Comparison of ENCODE assay signal across 9 mouse cellular contexts in the genomic region with DNA sequence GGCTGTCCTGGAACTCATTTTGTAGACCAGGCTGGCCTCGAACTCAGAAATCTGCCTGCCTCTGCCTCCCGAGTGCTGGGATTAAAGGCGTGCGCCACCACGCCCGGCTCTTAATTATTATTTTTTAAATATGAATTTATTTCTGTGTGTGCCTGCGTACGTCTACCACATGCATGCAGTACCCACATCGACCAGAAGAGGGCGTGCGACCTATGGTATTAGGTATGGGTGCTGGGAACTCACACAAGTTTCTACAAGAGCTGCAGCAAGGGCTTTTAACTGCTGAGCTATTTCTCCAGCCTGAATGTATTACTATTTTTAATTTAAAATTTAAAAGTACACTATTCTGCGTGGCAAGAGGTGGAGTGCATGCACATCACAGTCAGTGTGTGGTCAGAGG. TPM values are rescaled to one million over a fixed set of nuclear protein-coding genes. Genes with fewer than 3 reads are reported as not detected.
DNase-seq lines count a peak whose midpoint lies in the region; ATAC-seq and TF ChIP-seq lines count a peak whose summit lies in the region.
"Had no signal": no experiment of that assay in that cellular context is flagged by ENCODE, and none has a peak within 500 bp of the region (broad histone marks: within the 10 kb centered on the region; RNA-seq: fewer than 3 reads in every experiment).

No protein-coding gene starts in this region.

- peaks cover 5% of the 10 kb centered on the region; the same call in 1 of the 2 replicates for H3K27me3 ChIP-seq in intestine, postnatal 0 days (replicated peaks; ENCODE audit: control insufficient read depth, insufficient read depth, low read length)
- H3K27me3 ChIP-seq in intestine, embryonic 16.5 days (replicated peaks; ENCODE audit: control insufficient read depth, insufficient read depth, low read length), result 0 out of 2 replicates have a peak, but pooled peaks cover 3% of the 10 kb centered on the region
- 0 out of 2 replicates have a peak, but pooled peaks cover 3% of the 10 kb centered on the region for H3K27me3 ChIP-seq in E14TG2a.4 (ENCODE audit: insufficient read depth, low read length)
- H3K27me3 ChIP-seq in hindbrain, embryonic 13.5 days, result peaks cover 21% of the 10 kb centered on the region

- ATAC-seq in intestine, postnatal 0 days, result no peak
- ATAC-seq in intestine, embryonic 16.5 days, result no peak
- ATAC-seq in erythroblast, adult 5-6 weeks (replicated peaks; ENCODE audit: low FRiP score, poor library complexity, severe bottlenecking), result no peak
- no peak for ATAC-seq in hindbrain, embryonic 13.5 days (ENCODE audit: low FRiP score)

- H3K9ac ChIP-seq in intestine, postnatal 0 days (ENCODE audit: low read depth, low read length), result no peak overlapping the region
- H3K9ac ChIP-seq in intestine, embryonic 16.5 days (ENCODE audit: low read depth, low read length), result no peak overlapping the region
- H3K9ac ChIP-seq in hindbrain, embryonic 13.5 days, result no peak overlapping the region
- H3K9ac ChIP-seq: neural tube, embryonic 12.5 days had no signal

- no peak overlapping the region for H3K4me2 ChIP-seq in intestine, postnatal 0 days (replicated peaks; ENCODE audit: low read depth)
- no peak overlapping the region for H3K4me2 ChIP-seq in intestine, embryonic 16.5 days (ENCODE audit: low read depth, low read length)
- H3K4me2 ChIP-seq in hindbrain, embryonic 13.5 days, result no peak overlapping the region
- H3K4me2 ChIP-seq: neural tube, embryonic 12.5 days had no signal

- 69% methylated on average over 12 of the region's 12 CpGs for WGBS in intestine, postnatal 0 days
- 69% methylated on average over 11 of the region's 12 CpGs for WGBS in intestine, embryonic 16.5 days
- WGBS in hindbrain, embryonic 13.5 days, result 72% methylated on average over 12 of the region's 12 CpGs

- no peaks in the 10 kb centered on the region for H3K4me1 ChIP-seq in intestine, postnatal 0 days (replicated peaks; ENCODE audit: control insufficient read depth, insufficient read depth, low read length)
- H3K4me1 ChIP-seq in intestine, embryonic 16.5 days (ENCODE audit: control insufficient read depth, insufficient read depth, low read length), result no peaks in the 10 kb centered on the region; the same call in 1 of the 2 replicates
- H3K4me1 ChIP-seq in E14TG2a.4 (replicated peaks; ENCODE audit: low read depth, low read length), result peaks cover 28% of the 10 kb centered on the region
- no peaks in the 10 kb centered on the region; the same call in 1 of the 2 replicates for H3K4me1 ChIP-seq in hindbrain, embryonic 13.5 days (replicated peaks)
- H3K4me1 ChIP-seq: neural tube, embryonic 12.5 days had no signal

- peak; percentile 63 for TF ChIP-seq CTCF in intestine, postnatal 0 days (IDR thresholded peaks at IDR 0.05; ENCODE audit: low read depth)
- peak; percentile 91 for TF ChIP-seq CTCF in E14TG2a.4 (conservative IDR thresholded peaks at IDR 0.05; ENCODE audit: low read length)

- DNase-seq in c-Kit-negative CD71-positive TER-119-positive erythroid progenitor cells, embryonic 14.5 days (ENCODE audit: low read depth, low spot score), result peak; percentile 36
- DNase-seq in naive thymus-derived CD4-positive, alpha-beta T cell, adult 2 months (ENCODE audit: low read depth), result peak; percentile 68
- DNase-seq in layer of hippocampus, adult 8-10 months (ENCODE audit: low spot score in 2 of 2), result no peak

- no peak overlapping the region for H3K27ac ChIP-seq in intestine, postnatal 0 days (ENCODE audit: low read depth, low read length)
- no peak overlapping the region for H3K27ac ChIP-seq in intestine, embryonic 16.5 days (ENCODE audit: low read length)
- H3K27ac ChIP-seq in hindbrain, embryonic 13.5 days, result no peak overlapping the region
- H3K27ac ChIP-seq: neural tube, embryonic 12.5 days had no signal

- H3K9me3 ChIP-seq in intestine, postnatal 0 days (ENCODE audit: control insufficient read depth), result no peaks in the 10 kb centered on the region
- no peaks in the 10 kb centered on the region for H3K9me3 ChIP-seq in intestine, embryonic 16.5 days (ENCODE audit: control insufficient read depth, low read length)
- peaks cover 40% of the 10 kb centered on the region for H3K9me3 ChIP-seq in E14TG2a.4 (ENCODE audit: low read length)
- H3K9me3 ChIP-seq in hindbrain, embryonic 13.5 days, result no peaks in the 10 kb centered on the region
- H3K9me3 ChIP-seq: neural tube, embryonic 12.5 days had no signal

- no peaks in the 10 kb centered on the region for H3K36me3 ChIP-seq in intestine, postnatal 0 days (ENCODE audit: control insufficient read depth, insufficient read depth)
- no peaks in the 10 kb centered on the region for H3K36me3 ChIP-seq in intestine, embryonic 16.5 days (ENCODE audit: control insufficient read depth, insufficient read depth, low read length)
- no peaks in the 10 kb centered on the region for H3K36me3 ChIP-seq in E14TG2a.4 (ENCODE audit: insufficient read depth, low read length)
- no peaks in the 10 kb centered on the region for H3K36me3 ChIP-seq in hindbrain, embryonic 13.5 days
- H3K36me3 ChIP-seq: neural tube, embryonic 12.5 days had no signal

- H3K4me3 ChIP-seq in intestine, postnatal 0 days (ENCODE audit: low read depth, low read length), result no peak overlapping the region
- no peak overlapping the region for H3K4me3 ChIP-seq in intestine, embryonic 16.5 days (ENCODE audit: low read length)
- no peak overlapping the region for H3K4me3 ChIP-seq in E14TG2a.4 (replicated peaks; ENCODE audit: low read length)
- H3K4me3 ChIP-seq in hindbrain, embryonic 13.5 days, result no peak overlapping the region
- H3K4me3 ChIP-seq: neural tube, embryonic 12.5 days had no signal

RNA-seq across cellular contexts. Expression of a gene that starts 15.3 kb away (rescaled TPM):
- polyA plus RNA-seq in intestine, postnatal 0 days (2015; fragmentation: Nextera tagmentation; extraction: Ambion mirVana), result 4.3 and 4.6 TPM in 2 replicates
- polyA plus RNA-seq in intestine, embryonic 16.5 days (2015; fragmentation: Nextera tagmentation; extraction: Ambion mirVana), result 6.7 and 7.3 TPM in 2 replicates
- total RNA-seq in erythroblast, adult 5-6 weeks (2015; ENCODE audit: low replicate concordance), result not detected in 2 replicates
- total RNA-seq in erythroblast, adult 5-6 weeks (2017; ENCODE audit: low replicate concordance), result 0.51 and 1.7 TPM in 2 replicates
- 10 to 100 TPM; 28.9 to 33.5 (median 30.9) TPM for total RNA-seq in layer of hippocampus, adult 8-10 months (2022)
- polyA plus RNA-seq in hindbrain, embryonic 13.5 days (2015; fragmentation: Nextera tagmentation; extraction: Ambion mirVana), result 31.9 and 33.5 TPM in 2 replicates

RNA-seq across cellular contexts. Expression of a gene that starts 50.8 kb away (rescaled TPM):
- 76.5 and 78.0 TPM in 2 replicates for polyA plus RNA-seq in intestine, postnatal 0 days (2015; fragmentation: Nextera tagmentation; extraction: Ambion mirVana)
- 36.9 and 49.5 TPM in 2 replicates for polyA plus RNA-seq in intestine, embryonic 16.5 days (2015; fragmentation: Nextera tagmentation; extraction: Ambion mirVana)
- total RNA-seq in erythroblast, adult 5-6 weeks (2015; ENCODE audit: low replicate concordance), result not detected in 2 replicates
- 0.84 TPM in 1 of 2 replicates, not detected in the other for total RNA-seq in erythroblast, adult 5-6 weeks (2017; ENCODE audit: low replicate concordance)
- not detected for total RNA-seq in layer of hippocampus, adult 8-10 months (2022)
- polyA plus RNA-seq in hindbrain, embryonic 13.5 days (2015; fragmentation: Nextera tagmentation; extraction: Ambion mirVana), result 0.18 TPM in 1 of 2 replicates, not detected in the other
- polyA plus RNA-seq: neural tube, embryonic 12.5 days had no signal

Comparison
In these comparisons a context has a peak if more than half of its experiments do, and no peak if none do; other contexts are left out.
1. DNase-seq: peak in c-Kit-negative CD71-positive TER-119-positive erythroid progenitor cells, embryonic 14.5 days (single experiment) and naive thymus-derived CD4-positive, alpha-beta T cell, adult 2 months (single experiment); none in layer of hippocampus, adult 8-10 months (0 of 2).
2. RNA of a gene that starts 50.8 kb away (polyA plus RNA-seq): 76.5 to 78.0 TPM in intestine, postnatal 0 days and 36.9 to 49.5 TPM in intestine, embryonic 16.5 days; 0.18 TPM in hindbrain, embryonic 13.5 days; every median in the first group is over 10 times any median in the second.